7 mouse cellular contexts compared by ENCODE assay signal in the genomic region with DNA sequence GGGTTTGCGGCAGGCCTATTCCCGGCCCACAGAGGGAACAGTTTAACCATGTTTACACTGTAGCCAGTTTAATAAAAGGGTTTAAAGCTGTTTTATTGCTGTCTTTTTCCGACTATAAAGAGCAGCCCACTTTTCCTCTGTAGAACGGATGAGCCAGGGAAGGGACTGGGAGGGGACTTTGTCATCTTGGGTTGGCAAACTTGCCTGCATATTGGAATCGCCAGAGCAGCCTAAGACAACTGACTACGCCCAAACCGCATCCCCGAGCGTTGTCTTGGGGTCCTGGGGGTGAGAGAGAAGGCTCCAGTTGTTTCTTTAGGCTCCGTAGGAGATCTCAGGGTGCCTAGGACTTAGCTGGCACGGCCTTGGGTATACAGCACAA. TPM values are rescaled to one million over a fixed set of nuclear protein-coding genes. Genes with fewer than 3 reads are reported as not detected.
DNase-seq lines count a peak whose midpoint lies in the region; ATAC-seq and TF ChIP-seq lines count a peak whose summit lies in the region.

No protein-coding gene starts in this region.

- peaks cover 30% of the 10 kb centered on the region; the same call in 1 of the 2 replicates for H3K79me2 ChIP-seq in macrophage (ENCODE audit: inconsistent target)

- no peak for ATAC-seq in forebrain, postnatal 0 days
- ATAC-seq in inflammation-experienced regulatory T-cells, adult 6 months: no peak

- H3K27ac ChIP-seq in left cerebral cortex, adult 2 months: peak overlapping the region; percentile 97
- peak overlapping the region; percentile 66 for H3K27ac ChIP-seq in bone marrow macrophage, adult 2 months (ENCODE audit: insufficient read depth, low read depth, low read length)
- H3K27ac ChIP-seq in forebrain, postnatal 0 days (ENCODE audit: low read depth, low read length): peak overlapping the region; percentile 96
- H3K27ac ChIP-seq in macrophage: peak overlapping the region; percentile 59

- no peak for TF ChIP-seq POLR2A in bone marrow macrophage, adult 2 months (IDR thresholded peaks at IDR 0.05; ENCODE audit: borderline replicate concordance, low read depth, low read length)

- peak overlapping the region; percentile 94 for H3K4me3 ChIP-seq in left cerebral cortex, adult 2 months
- H3K4me3 ChIP-seq in bone marrow macrophage, adult 2 months (ENCODE audit: insufficient read depth, low read length): peak overlapping the region; percentile 75
- H3K4me3 ChIP-seq in forebrain, postnatal 0 days (ENCODE audit: low read depth, low read length): peak overlapping the region; percentile 66
- peak overlapping the region; percentile 71 for H3K4me3 ChIP-seq in macrophage (ENCODE audit: inconsistent target)

- intact Hi-C loops in left cerebral cortex, adult 2 months (cut with DNase I): loop anchor here (5.0 kb wide), 1 partner anchor 41 kb away; a partner anchor contains a TSS
- intact Hi-C loops in left cerebral cortex, postnatal 25 days (cut with DNase I): loop anchor here (5.0 kb wide), 1 partner anchor 41 kb away; a partner anchor contains a TSS

- H3K36me3 ChIP-seq in forebrain, postnatal 0 days (ENCODE audit: insufficient read depth): peaks cover 29% of the 10 kb centered on the region
- peaks cover 16% of the 10 kb centered on the region for H3K36me3 ChIP-seq in macrophage (ENCODE audit: inconsistent target)

- no peaks in the 10 kb centered on the region for H3K27me3 ChIP-seq in forebrain, postnatal 0 days (ENCODE audit: insufficient read depth, low read length)

- peak in 1 of 2 experiments; percentile 22 for DNase-seq in left cerebral cortex, adult 2 months (ENCODE audit: extremely low spot score in 1 of 2, low spot score in 2 of 2)
- DNase-seq in left cerebral cortex, postnatal 25 days (ENCODE audit: low spot score in 2 of 2): no peak
- peak; percentile 60 for DNase-seq in forebrain, postnatal 0 days
- no peak for DNase-seq in T-cell, adult 2 months (ENCODE audit: low spot score)

- peaks cover 17% of the 10 kb centered on the region for H3K4me1 ChIP-seq in bone marrow macrophage, adult 2 months (ENCODE audit: control insufficient read depth, insufficient read depth, low read length)
- 0 out of 2 replicates have a peak, but pooled peaks cover 7% of the 10 kb centered on the region for H3K4me1 ChIP-seq in forebrain, postnatal 0 days (ENCODE audit: insufficient read depth)

- peak overlapping the region; percentile 79 for H3K9ac ChIP-seq in forebrain, postnatal 0 days

- H3K4me2 ChIP-seq in forebrain, postnatal 0 days (ENCODE audit: low read depth): peak overlapping the region; percentile 64

- TF ChIP-seq CTCF in left cerebral cortex, adult 2 months (IDR thresholded peaks at IDR 0.05): no peak
- TF ChIP-seq CTCF in bone marrow macrophage, adult 2 months (IDR thresholded peaks at IDR 0.05; ENCODE audit: low read depth, low read length): no peak
- TF ChIP-seq CTCF in forebrain, postnatal 0 days (IDR thresholded peaks at IDR 0.05; ENCODE audit: low read depth): no peak

- 2% methylated on average over 11 of the region's 11 CpGs for WGBS in forebrain, postnatal 0 days
- 2% methylated on average over 11 of the region's 11 CpGs for WGBS in macrophage (ENCODE audit: missing documents)

- no peaks in the 10 kb centered on the region for H3K9me3 ChIP-seq in forebrain, postnatal 0 days (ENCODE audit: low read length)

RNA-seq across cellular contexts. Expression of a gene that starts 1.1 kb away (rescaled TPM):
- 10 to 100 TPM; 12.3 to 13.2 TPM for total RNA-seq in left cerebral cortex, adult 2 months (2021)
- 10 to 100 TPM; 15.5 to 16.4 TPM for total RNA-seq in left cerebral cortex, postnatal 25 days (2021)
- 6.6 and 7.0 TPM in 2 replicates for polyA plus RNA-seq in bone marrow macrophage, adult 2 months (2012; ENCODE audit: insufficient read depth, insufficient read length, missing spikeins)
- 41.8 and 48.5 TPM in 2 replicates for total RNA-seq in forebrain, postnatal 0 days (2014; rRNA removed)
- 15.4 and 16.7 TPM in 2 replicates for polyA plus RNA-seq in forebrain, postnatal 0 days (2015; fragmentation: Nextera tagmentation; extraction: Ambion mirVana)
- total RNA-seq in macrophage (2018; cell fraction: chromatin; rRNA removed): 10 to 100 TPM in 20 of 26 experiments, 1 to 10 TPM in 6; 5.7 to 45.6 (median 21.2) TPM
- 10 to 100 TPM in 1 of 26 experiments, 1 to 10 TPM in 25; 1.9 to 10.4 (median 7.0) TPM for total RNA-seq in macrophage (2018; cell fraction: cytosol; rRNA removed)
- total RNA-seq in macrophage (2018; cell fraction: nucleus; rRNA removed): 10 to 100 TPM in 15 of 26 experiments, 1 to 10 TPM in 11; 4.3 to 26.4 (median 11.0) TPM
- polyA plus RNA-seq in macrophage (2018): 5.5 to 7.3 TPM (median 6.7 TPM) in 3 replicates
- 1 to 10 TPM; 2.2 to 2.7 (median 2.6) TPM for polyA plus RNA-seq in inflammation-experienced regulatory T-cells, adult 6 months (2017; shearing (Covaris generic))

RNA-seq across cellular contexts. Expression of a gene that starts 42.2 kb away (rescaled TPM):
- 10 to 100 TPM; 17.3 to 19.1 TPM for total RNA-seq in left cerebral cortex, adult 2 months (2021)
- 10 to 100 TPM; 15.0 to 17.4 TPM for total RNA-seq in left cerebral cortex, postnatal 25 days (2021)
- 9.6 and 11.6 TPM in 2 replicates for polyA plus RNA-seq in bone marrow macrophage, adult 2 months (2012; ENCODE audit: insufficient read depth, insufficient read length, missing spikeins)
- 12.8 and 17.0 TPM in 2 replicates for total RNA-seq in forebrain, postnatal 0 days (2014; rRNA removed)
- polyA plus RNA-seq in forebrain, postnatal 0 days (2015; fragmentation: Nextera tagmentation; extraction: Ambion mirVana): 19.3 and 21.8 TPM in 2 replicates
- 10 to 100 TPM in 18 of 26 experiments, 1 to 10 TPM in 8; 3.4 to 20.2 (median 13.9) TPM for total RNA-seq in macrophage (2018; cell fraction: chromatin; rRNA removed)
- 10 to 100 TPM in 1 of 26 experiments, 1 to 10 TPM in 25; 3.5 to 11.1 (median 7.1) TPM for total RNA-seq in macrophage (2018; cell fraction: cytosol; rRNA removed)
- 10 to 100 TPM in 15 of 26 experiments, 1 to 10 TPM in 11; 6.6 to 18.5 (median 10.6) TPM for total RNA-seq in macrophage (2018; cell fraction: nucleus; rRNA removed)
- polyA plus RNA-seq in macrophage (2018): 5.3 to 8.4 TPM (median 5.9 TPM) in 3 replicates
- polyA plus RNA-seq in inflammation-experienced regulatory T-cells, adult 6 months (2017; shearing (Covaris generic)): 10 to 100 TPM; 13.3 to 16.0 (median 13.6) TPM

RNA-seq across cellular contexts. Expression of a gene that starts 42.7 kb away (rescaled TPM):
- total RNA-seq in left cerebral cortex, adult 2 months (2021): 10 to 100 TPM; 22.1 to 24.0 TPM
- 10 to 100 TPM; 19.3 to 19.6 TPM for total RNA-seq in left cerebral cortex, postnatal 25 days (2021)
- polyA plus RNA-seq in bone marrow macrophage, adult 2 months (2012; ENCODE audit: insufficient read depth, insufficient read length, missing spikeins): 4.7 and 6.4 TPM in 2 replicates
- 23.5 and 28.2 TPM in 2 replicates for total RNA-seq in forebrain, postnatal 0 days (2014; rRNA removed)
- 7.1 and 11.1 TPM in 2 replicates for polyA plus RNA-seq in forebrain, postnatal 0 days (2015; fragmentation: Nextera tagmentation; extraction: Ambion mirVana)
- 10 to 100 TPM in 21 of 26 experiments, 1 to 10 TPM in 5; 4.7 to 66.4 (median 22.5) TPM for total RNA-seq in macrophage (2018; cell fraction: chromatin; rRNA removed)
- total RNA-seq in macrophage (2018; cell fraction: cytosol; rRNA removed): 1 to 10 TPM in 24 of 26 experiments, under 1 TPM in 2; 0.91 to 8.0 (median 4.6) TPM
- total RNA-seq in macrophage (2018; cell fraction: nucleus; rRNA removed): 10 to 100 TPM in 17 of 26 experiments, 1 to 10 TPM in 9; 2.4 to 48.1 (median 12.6) TPM
- polyA plus RNA-seq in macrophage (2018): 3.7 to 4.5 TPM (median 4.4 TPM) in 3 replicates
- polyA plus RNA-seq in inflammation-experienced regulatory T-cells, adult 6 months (2017; shearing (Covaris generic)): 10 to 100 TPM in 2 of 3 experiments, 1 to 10 TPM in 1; 7.2 to 16.0 (median 12.8) TPM

RNA-seq across cellular contexts. Expression of a gene that starts 47.5 kb away (rescaled TPM):
- 1 to 10 TPM; 5.4 to 6.1 TPM for total RNA-seq in left cerebral cortex, adult 2 months (2021)
- 1 to 10 TPM; 4.9 to 5.0 TPM for total RNA-seq in left cerebral cortex, postnatal 25 days (2021)
- polyA plus RNA-seq in bone marrow macrophage, adult 2 months (2012; ENCODE audit: insufficient read depth, insufficient read length, missing spikeins): 0.33 TPM in 1 of 2 replicates, not detected in the other
- total RNA-seq in forebrain, postnatal 0 days (2014; rRNA removed): 22.2 and 23.8 TPM in 2 replicates
- polyA plus RNA-seq in forebrain, postnatal 0 days (2015; fragmentation: Nextera tagmentation; extraction: Ambion mirVana): 5.1 and 5.5 TPM in 2 replicates
- total RNA-seq in macrophage (2018; cell fraction: chromatin; rRNA removed): 1 to 10 TPM in 2 of 26 experiments, under 1 TPM in 10, not detected in 14; 0.22 to 2.0 (median 0.58) TPM
- under 1 TPM in 16 of 26 experiments, not detected in 10; 0.03 to 0.24 (median 0.10) TPM for total RNA-seq in macrophage (2018; cell fraction: cytosol; rRNA removed)
- total RNA-seq in macrophage (2018; cell fraction: nucleus; rRNA removed): 1 to 10 TPM in 1 of 26 experiments, under 1 TPM in 6, not detected in 19; 0.18 to 1.9 (median 0.40) TPM
- polyA plus RNA-seq in macrophage (2018): 0.09 to 0.28 TPM in 2 of 3 replicates, not detected in the other
- polyA plus RNA-seq in inflammation-experienced regulatory T-cells, adult 6 months (2017; shearing (Covaris generic)): under 1 TPM in 2 of 3 experiments, not detected in 1; 0.11 to 0.34 TPM
